Mouse (Mus musculus) stomach, embryonic 16.5 days (tissue): ENCODE data around the gene Rps5. TPM values are rescaled to one million over a fixed set of nuclear protein-coding genes. Genes with fewer than 3 reads are reported as not detected.
A peak's percentile ranks its signal among the peaks of the same experiment; 100 is the strongest.
"Not testable (repeated sequence)": the region's sequence is repeated elsewhere in the genome, so short reads cannot be mapped to it uniquely, and the experiment has no call there.

Source experiments
- ATAC-seq: fragments of 200-750 bp; cut with Nextera tagmentation; 2 replicates; pipeline ENCODE4 v1.8.0; 2017; ENCODE audit warnings: moderate number of reproducible peaks, moderate TSS enrichment; ENCODE audit not compliant: insufficient read depth, low FRiP score
- H3K27ac ChIP-seq: fragments of 300-500 bp; sonication (generic); 2 replicates; pipeline ENCODE4 v1.5.1; 2014; ENCODE audit warnings: low read length
- H3K27me3 ChIP-seq: fragments of 300-500 bp; sonication (generic); 2 replicates; pipeline ENCODE4 v1.6.1; 2014; ENCODE audit warnings: low read length, control low read depth, mixed read lengths; ENCODE audit not compliant: control insufficient read depth, insufficient read depth
- H3K36me3 ChIP-seq: fragments of 300-500 bp; sonication (generic); 2 replicates; pipeline ENCODE4 v1.6.1; 2014; ENCODE audit warnings: low read length; ENCODE audit not compliant: control insufficient read depth, insufficient read depth
- H3K4me1 ChIP-seq: fragments of 300-500 bp; sonication (generic); 2 replicates; pipeline ENCODE4 v1.6.1; 2014; ENCODE audit warnings: low read length, control low read depth, mixed read lengths; ENCODE audit not compliant: control insufficient read depth, insufficient read depth
- H3K4me2 ChIP-seq: fragments of 300-500 bp; sonication (generic); 2 replicates; pipeline ENCODE4 v1.6.1; 2014; ENCODE audit warnings: low read depth, low read length, mixed read lengths
- H3K4me3 ChIP-seq: fragments of 300-500 bp; sonication (generic); replicated peaks from 2 replicates; pipeline ENCODE4 v1.5.1; 2014; ENCODE audit warnings: mild to moderate bottlenecking, low read length
- H3K9ac ChIP-seq: fragments of 300-500 bp; sonication (generic); 2 replicates; pipeline ENCODE4 v1.6.1; 2014; ENCODE audit warnings: low read length
- H3K9me3 ChIP-seq: fragments of 300-500 bp; sonication (generic); replicated peaks from 2 replicates; pipeline ENCODE4 v1.6.1; 2016; ENCODE audit warnings: low read length, control low read depth; ENCODE audit not compliant: control insufficient read depth
- WGBS: fragments of 180-500 bp; shearing (Covaris S2); extraction: QIAGEN DNeasy Blood & Tissue Kit; methylation state at CpG from one replicate; pipeline ENCODE4 v1.1.7; 2014; 5-methylcytosine and 5-hydroxymethylcytosine counted together
- polyA plus RNA-seq: library from polyadenylated mRNA; unstranded; fragments of >200 nt; fragmentation: Nextera tagmentation; extraction: Ambion mirVana; gene quantifications from 2 replicates; pipeline ENCODE4 v1.2.1, GENCODE M21; 2015

Rps5 gene
- polyA plus RNA-seq, 1 experiment from 2014 or later, result 872 TPM

DNA sequence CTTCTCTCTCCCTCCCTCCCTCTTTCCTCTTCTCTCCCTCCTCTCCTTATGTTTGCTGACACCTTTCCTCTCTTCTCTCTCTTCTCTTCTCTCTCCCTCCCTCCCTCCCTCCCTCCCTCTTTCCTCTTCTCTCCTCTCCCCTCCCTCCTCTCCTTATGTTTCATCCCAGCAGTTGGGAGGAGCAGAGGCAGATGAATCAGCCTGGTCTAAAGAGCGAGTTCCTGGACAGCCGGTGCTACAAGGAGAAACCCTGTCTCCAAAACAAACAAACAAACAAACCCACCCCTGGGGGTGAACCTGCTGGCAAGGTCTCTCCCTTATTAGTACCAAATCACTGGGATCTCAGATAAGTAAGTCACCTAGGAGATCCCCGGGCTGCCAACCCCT is 779 bp upstream of the Rps5 start:
- WGBS, result 0% methylated on average over 3 of the region's 3 CpGs
- 0 out of 2 replicates have a peak, but pooled peaks have one; percentile 0 for ATAC-seq
- peak overlapping the region; percentile 93 for H3K4me2 ChIP-seq
- H3K36me3 ChIP-seq, result peaks cover 32% of the 10 kb centered on the region
- H3K4me1 ChIP-seq, result peaks cover 12% of the 10 kb centered on the region
- no peaks in the 10 kb centered on the region for H3K27me3 ChIP-seq
- no peaks in the 10 kb centered on the region for H3K9me3 ChIP-seq
- peak overlapping the region; percentile 97 for H3K27ac ChIP-seq
- peak overlapping the region; percentile 89 for H3K4me3 ChIP-seq
- H3K9ac ChIP-seq, result peak overlapping the region; percentile 93

DNA sequence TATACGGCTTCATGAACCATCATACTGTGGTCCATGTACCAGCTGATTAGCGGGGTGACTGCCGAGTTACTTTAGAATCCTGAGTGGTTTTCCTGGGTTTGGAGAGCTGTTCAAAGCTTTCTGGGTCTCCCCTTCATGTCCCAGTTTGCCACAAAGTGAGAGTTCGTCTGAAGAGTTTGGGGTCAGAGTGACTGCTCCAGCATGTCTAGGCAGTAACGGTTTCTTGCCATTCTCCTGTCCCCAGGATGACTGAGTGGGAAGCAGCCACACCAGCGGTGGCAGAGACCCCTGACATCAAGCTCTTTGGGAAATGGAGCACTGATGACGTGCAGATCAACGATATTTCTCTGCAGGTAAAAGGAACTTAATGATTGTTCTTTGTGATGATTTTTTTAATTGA is 639 bp downstream of the Rps5 start:
- H3K36me3 ChIP-seq, result peaks cover 39% of the 10 kb centered on the region
- peak overlapping the region; percentile 89 for H3K4me3 ChIP-seq
- WGBS, result 1% methylated on average over 8 of the region's 8 CpGs
- H3K4me2 ChIP-seq, result peak overlapping the region; percentile 98
- peak overlapping the region; percentile 46 for H3K27ac ChIP-seq
- H3K9me3 ChIP-seq, result no peaks in the 10 kb centered on the region
- peak overlapping the region; percentile 92 for H3K9ac ChIP-seq
- no peak for ATAC-seq
- H3K4me1 ChIP-seq, result peaks cover 23% of the 10 kb centered on the region
- H3K27me3 ChIP-seq, result no peaks in the 10 kb centered on the region

DNA sequence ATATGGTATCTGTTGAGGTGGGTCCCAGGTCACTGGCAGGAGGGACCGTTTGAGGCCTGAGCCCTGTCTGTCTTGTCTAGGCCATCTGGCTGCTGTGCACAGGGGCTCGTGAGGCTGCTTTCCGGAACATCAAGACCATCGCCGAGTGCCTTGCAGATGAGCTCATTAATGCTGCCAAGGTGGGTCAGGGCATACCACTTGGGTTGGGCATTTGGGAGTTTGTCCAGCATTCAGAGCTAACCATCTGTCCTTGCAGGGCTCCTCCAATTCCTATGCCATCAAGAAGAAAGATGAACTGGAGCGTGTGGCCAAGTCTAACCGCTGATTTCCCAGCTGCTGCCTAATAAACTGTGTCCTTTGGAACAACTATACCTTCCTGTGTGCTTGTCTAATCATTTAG is 4.2 kb downstream of the Rps5 start:
- Histone ChIP-seq H3K27ac (no peak overlapping the region; the same call in 1 of the 2 replicates), H3K27me3 (no peaks in the 10 kb centered on the region), H3K4me1 (peaks cover 26% of the 10 kb centered on the region), H3K4me2 (no peak overlapping the region), H3K9ac (no peak overlapping the region), H3K9me3 (no peaks in the 10 kb centered on the region), H3K36me3 (peaks cover 39% of the 10 kb centered on the region), H3K4me3 (no peak overlapping the region)
- WGBS, result 80% methylated on average over 7 of the region's 7 CpGs
- ATAC-seq, result no peak

DNA sequence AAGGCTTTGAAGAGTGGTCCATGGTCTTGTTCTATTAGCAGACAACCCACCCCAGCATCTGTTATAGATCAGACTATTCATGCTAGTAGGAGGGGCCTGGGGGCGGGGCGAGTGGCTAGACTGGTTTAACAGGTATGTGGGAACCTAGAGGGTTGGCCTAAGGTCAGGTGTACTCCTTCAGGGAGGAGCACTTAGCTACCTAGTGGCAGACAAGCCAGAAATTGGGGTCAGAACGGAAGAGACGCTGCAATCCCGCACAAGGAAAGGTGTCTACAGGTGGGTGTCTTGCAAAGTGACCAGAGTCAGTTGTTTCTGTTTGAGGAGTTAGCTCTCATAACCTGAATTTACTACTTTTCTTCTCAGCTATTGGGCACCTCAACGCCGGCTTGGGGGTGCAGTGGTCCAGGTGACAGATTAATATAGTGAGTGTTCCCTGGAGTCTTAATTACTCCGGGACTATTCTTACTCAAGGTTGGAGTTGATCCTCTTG is 5.1 kb downstream of the Rps5 start, which contains the start of gene Rnf225:
Gene Rnf225 (plus strand): TSS at position 226 of the 490 bp plus-strand sequence.
- Histone ChIP-seq H3K4me3 (peak within 1 kb of the TSS; percentile 45), H3K36me3 (peaks cover 39% of the 10 kb centered on the region), H3K4me1 (peaks cover 26% of the 10 kb centered on the region), H3K9me3 (no peaks in the 10 kb centered on the region), H3K27me3 (no peaks in the 10 kb centered on the region), H3K4me2 (peak within 1 kb of the TSS; percentile 72), H3K9ac (peak within 1 kb of the TSS; percentile 70), H3K27ac (peak within 1 kb of the TSS; percentile 63)
- 23% methylated on average over 8 of the region's 8 CpGs for WGBS
- peak; percentile 83 for ATAC-seq

DNA sequence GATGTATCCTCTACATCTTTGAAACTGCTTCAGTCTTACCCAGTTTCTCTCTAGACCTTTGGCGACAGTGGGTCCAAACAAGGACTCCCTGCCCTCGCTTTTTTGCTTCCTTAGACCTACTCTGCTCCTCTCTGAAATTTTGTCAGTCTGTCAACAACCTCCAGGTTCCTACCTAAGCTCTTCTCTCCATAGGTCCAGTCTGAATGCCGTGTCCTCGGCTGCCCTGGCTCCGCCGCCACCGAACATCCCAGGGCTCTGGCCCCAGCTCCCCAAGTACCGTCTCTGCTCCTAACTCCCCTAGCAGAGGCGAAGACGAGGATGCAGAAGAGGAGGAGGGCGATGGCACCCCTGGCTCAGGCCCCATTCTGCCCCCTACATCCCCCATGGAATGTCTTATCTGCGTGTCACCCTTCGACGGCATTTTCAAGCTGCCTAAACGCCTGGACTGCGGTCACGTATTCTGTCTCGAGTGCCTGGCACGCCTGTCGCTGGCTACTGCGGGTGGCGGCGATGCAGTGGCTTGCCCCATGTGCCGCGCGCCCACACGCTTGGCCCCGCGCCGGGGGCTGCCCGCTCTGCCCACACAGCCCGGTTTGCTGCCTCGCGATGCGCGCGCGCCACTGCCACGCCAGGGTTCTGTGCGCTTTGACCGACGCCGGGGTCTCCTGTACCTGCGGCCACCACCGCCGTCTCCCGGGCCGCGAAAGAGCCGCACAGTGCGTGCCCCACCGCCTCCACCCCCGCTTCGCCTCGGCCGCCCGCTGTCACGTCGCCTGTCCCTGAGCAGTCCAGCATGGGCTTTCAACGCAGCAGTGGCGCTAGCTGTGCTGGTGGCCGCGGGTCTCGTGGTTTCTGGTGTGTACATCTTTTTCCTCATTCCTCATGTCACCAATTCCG is 5.9 kb downstream of the Rps5 start:
- Histone ChIP-seq H3K4me3 (peak overlapping the region; percentile 45), H3K4me1 (peaks cover 24% of the 10 kb centered on the region), H3K9ac (peak overlapping the region; percentile 70), H3K4me2 (peak overlapping the region; percentile 72), H3K27me3 (no peaks in the 10 kb centered on the region), H3K9me3 (no peaks in the 10 kb centered on the region), H3K27ac (peak overlapping the region; percentile 44; the same call in 1 of the 2 replicates), H3K36me3 (peaks cover 39% of the 10 kb centered on the region)
- WGBS, result 6% methylated on average over 65 of the region's 65 CpGs
- peak; percentile 19; the same call in 1 of the 2 replicates for ATAC-seq

DNA sequence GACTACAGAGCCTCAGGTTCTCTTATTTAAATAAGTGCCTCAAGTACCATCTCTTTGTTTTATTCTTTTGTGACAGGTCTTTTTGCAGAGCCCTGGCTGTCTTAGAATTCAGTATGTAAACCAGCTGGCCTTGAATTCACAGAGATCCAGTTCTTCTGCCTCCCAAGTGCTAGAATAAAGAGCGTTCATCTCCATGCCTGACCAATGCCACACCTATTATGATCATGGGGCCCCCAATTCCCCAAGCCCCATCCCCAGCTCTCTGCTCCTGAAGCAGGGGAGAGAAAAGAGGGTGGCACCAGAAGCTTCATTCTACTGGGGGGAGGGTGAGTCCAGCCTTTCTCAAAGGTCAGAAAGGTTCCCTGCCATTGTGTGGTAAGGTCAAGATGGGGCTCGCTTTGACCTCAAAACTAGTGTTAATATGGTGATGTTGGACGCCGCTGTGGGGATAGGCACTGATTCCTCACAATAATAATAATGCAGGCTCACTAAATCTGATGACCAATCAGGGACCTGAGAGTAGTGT is 11.6 kb downstream of the Rps5 start:
- no peak overlapping the region for H3K9ac ChIP-seq
- no peak overlapping the region for H3K27ac ChIP-seq
- ATAC-seq, result no peak
- no peak overlapping the region for H3K4me2 ChIP-seq
- H3K27me3 ChIP-seq, result no peaks in the 10 kb centered on the region
- H3K36me3 ChIP-seq, result no peaks in the 10 kb centered on the region
- 77% methylated on average over 4 of the region's 4 CpGs for WGBS
- no peaks in the 10 kb centered on the region for H3K9me3 ChIP-seq
- no peaks in the 10 kb centered on the region for H3K4me1 ChIP-seq
- no peak overlapping the region for H3K4me3 ChIP-seq

DNA sequence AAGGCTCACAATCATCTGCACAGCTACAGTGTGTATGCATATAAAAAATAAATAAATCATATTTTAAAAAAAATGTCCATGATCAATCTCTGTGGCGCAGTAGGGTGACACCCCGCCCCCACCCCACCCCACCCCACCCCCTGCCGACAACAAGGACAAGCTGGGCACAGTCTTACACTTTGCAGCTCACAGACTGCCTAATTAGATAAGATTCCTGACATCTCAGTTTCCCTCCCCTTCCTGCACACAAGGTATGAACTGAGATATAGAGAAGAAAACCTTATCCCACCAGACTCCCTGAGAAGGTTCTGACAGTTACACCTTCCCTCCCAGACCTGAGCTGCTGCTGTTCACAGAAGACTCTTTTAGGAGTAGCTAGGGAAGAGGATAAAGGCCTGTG is 12.7 kb downstream of the Rps5 start:
- Histone ChIP-seq H3K4me1 (no peaks in the 10 kb centered on the region), H3K4me3 (no peak overlapping the region), H3K9ac (no peak overlapping the region), H3K4me2 (no peak overlapping the region), H3K27ac (no peak overlapping the region), H3K36me3 (no peaks in the 10 kb centered on the region), H3K27me3 (no peaks in the 10 kb centered on the region), H3K9me3 (no peaks in the 10 kb centered on the region)
- 75% methylated on average over 3 of the region's 3 CpGs for WGBS
- no peak for ATAC-seq

DNA sequence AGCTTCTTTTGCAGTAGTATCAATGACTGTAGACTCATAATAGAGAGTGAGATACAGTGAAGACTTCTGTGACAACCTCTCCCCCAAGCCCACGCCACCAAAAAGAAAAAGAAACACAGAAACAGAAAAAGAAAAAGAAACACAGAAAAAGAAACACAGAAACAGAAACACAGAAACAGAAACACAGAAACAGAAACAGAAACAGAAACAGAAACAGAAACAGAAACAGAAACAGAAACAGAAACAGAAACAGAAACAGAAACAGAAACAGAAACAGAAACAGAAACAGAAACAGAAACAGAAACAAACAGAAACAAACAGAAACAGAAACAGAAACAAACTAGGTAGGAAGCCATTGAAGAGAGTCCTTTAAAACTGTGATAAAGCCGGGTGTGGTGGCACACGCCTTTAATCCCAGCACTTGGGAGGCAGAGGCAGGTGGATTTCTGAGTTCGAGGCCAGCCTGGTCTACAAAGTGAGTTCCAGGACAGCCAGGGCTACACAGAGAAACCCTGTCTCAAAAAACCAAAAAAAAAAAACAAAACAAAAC is 15.2 kb downstream of the Rps5 start:
- not testable (repeated sequence) for ATAC-seq, H3K27ac ChIP-seq
- WGBS, result 79% methylated on average over 3 of the region's 4 CpGs

DNA sequence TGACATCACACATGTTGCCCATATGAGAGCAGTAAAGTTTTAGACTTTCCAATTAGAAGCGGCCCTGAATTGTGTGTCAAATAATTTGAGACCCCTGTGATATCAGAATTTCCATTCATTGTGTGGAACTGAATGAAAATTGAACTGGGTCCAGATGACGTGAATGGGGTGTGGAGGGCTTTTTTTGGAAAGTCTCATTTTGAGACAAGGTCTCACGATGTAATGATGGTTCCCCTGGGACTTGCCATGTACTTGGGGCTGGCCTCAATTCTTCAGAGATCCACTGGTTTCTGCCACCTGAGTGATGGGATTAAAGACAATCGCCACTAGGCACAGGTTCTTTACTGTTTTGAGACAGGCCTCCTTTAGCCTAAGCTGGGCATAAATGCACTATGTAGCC is 18.5 kb downstream of the Rps5 start:
- H3K27me3 ChIP-seq, result no peaks in the 10 kb centered on the region
- no peaks in the 10 kb centered on the region for H3K9me3 ChIP-seq
- no peak for ATAC-seq
- WGBS, result 83% methylated on average over 4 of the region's 4 CpGs
- no peak overlapping the region for H3K27ac ChIP-seq
- no peaks in the 10 kb centered on the region for H3K4me1 ChIP-seq
- no peak overlapping the region for H3K4me2 ChIP-seq
- no peaks in the 10 kb centered on the region for H3K36me3 ChIP-seq
- no peak overlapping the region for H3K9ac ChIP-seq
- H3K4me3 ChIP-seq, result no peak overlapping the region

More for the DNA sequence above, 15.2 kb downstream of the Rps5 start:
- not testable (repeated sequence) for H3K36me3 ChIP-seq, H3K4me1 ChIP-seq, H3K4me3 ChIP-seq, H3K9ac ChIP-seq, H3K9me3 ChIP-seq, H3K27me3 ChIP-seq, H3K4me2 ChIP-seq
